Mouse (Mus musculus) CH12.LX (cell line): ENCODE measurements around the gene Sept4. TPM values are rescaled to one million over a fixed set of nuclear protein-coding genes. Genes with fewer than 3 reads are reported as not detected.

Experiments used
- DNase-seq: peaks from one replicate; pipeline ENCODE4 v3.0.0-alpha.2; 2013; ENCODE audit errors: extremely low read depth
- H3K27ac ChIP-seq: 2 replicates; pipeline ENCODE4 v1.5.1; 2012; ENCODE audit warnings: low read depth, mild to moderate bottlenecking, control low read depth, moderate library complexity; ENCODE audit not compliant: insufficient read depth
- H3K27me3 ChIP-seq: replicated peaks from 2 replicates; pipeline ENCODE3; 2012; ENCODE audit warnings: inconsistent platforms
- H3K36me3 ChIP-seq, 2 experiments: replicated peaks in 1 of 2; 2 replicates each; pipeline versions ENCODE3 to v1.6.1; 2012; ENCODE audit warnings: inconsistent platforms in 1 of 2, low read length in 1 of 2, mild to moderate bottlenecking in 1 of 2, mixed read lengths in 1 of 2, moderate library complexity in 1 of 2; ENCODE audit not compliant: control insufficient read depth in 1 of 2, insufficient read depth in 1 of 2
- H3K4me1 ChIP-seq, 2 experiments: 2 replicates each; pipeline ENCODE4 v1.6.1; 2012; ENCODE audit warnings: inconsistent platforms in 1 of 2, moderate library complexity in 1 of 2; ENCODE audit not compliant: insufficient read depth in 2 of 2, control insufficient read depth in 1 of 2
- H3K4me2 ChIP-seq: 2 replicates; pipeline ENCODE4 v1.6.1; 2012; ENCODE audit warnings: low read depth, mild to moderate bottlenecking, control low read depth; ENCODE audit not compliant: poor library complexity, insufficient read depth, severe bottlenecking
- H3K4me3 ChIP-seq, 3 experiments: fragments of 150-350 bp in 1 of 3; sonication (generic) in 1 of 3; replicated peaks in 1 of 3; 2 replicates each; pipeline versions ENCODE3 to v1.5.1; 2011 to 2012; ENCODE audit warnings: low read depth in 2 of 3, low read length in 2 of 3, mild to moderate bottlenecking in 2 of 3, moderate library complexity in 2 of 3, control low read depth in 1 of 3, improper control_type of control experiment in 1 of 3, inconsistent platforms in 1 of 3, mixed read lengths in 1 of 3; ENCODE audit not compliant: poor library complexity in 1 of 3
- H3K79me2 ChIP-seq: replicated peaks from 2 replicates; pipeline ENCODE4 v1.6.1; 2012; ENCODE audit warnings: mild to moderate bottlenecking, moderate library complexity; ENCODE audit not compliant: control insufficient read depth, poor library complexity, insufficient read depth, severe bottlenecking; ENCODE audit errors: extremely low read depth
- H3K9ac ChIP-seq: 2 replicates; pipeline ENCODE4 v1.6.1; 2012; ENCODE audit warnings: low read depth, mild to moderate bottlenecking, control low read depth, moderate library complexity; ENCODE audit not compliant: insufficient read depth
- H3K9me3 ChIP-seq: replicated peaks from 2 replicates; pipeline ENCODE3; 2012; ENCODE audit warnings: low read length, inconsistent platforms, mixed read lengths
- CHD1 ChIP-seq: IDR thresholded peaks from 2 replicates; pipeline ENCODE4 v1.6.1; 2012; ENCODE audit warnings: low read depth, low read length, improper control_type of control experiment, inconsistent platforms
- CTCF ChIP-seq, 2 experiments: IDR thresholded peaks in 1 of 2; conservative IDR thresholded peaks in 1 of 2; 2 replicates each; pipeline ENCODE4 v1.5.1; 2011 to 2012; ENCODE audit warnings: low read depth in 2 of 2, low read length in 2 of 2, improper control_type of control experiment in 1 of 2, inconsistent platforms in 1 of 2, mild to moderate bottlenecking in 1 of 2, moderate library complexity in 1 of 2
- E2F4 ChIP-seq: IDR thresholded peaks from 2 replicates; pipeline ENCODE4 v1.6.1; 2011; ENCODE audit warnings: low read depth, low read length, improper control_type of control experiment; ENCODE audit not compliant: insufficient replicate concordance
- ELF1 ChIP-seq: IDR thresholded peaks from 2 replicates; pipeline ENCODE4 v1.6.1; 2014; ENCODE audit warnings: low read depth, mild to moderate bottlenecking, inconsistent platforms, low read length, improper control_type of control experiment
- EP300 ChIP-seq: IDR thresholded peaks from 2 replicates; pipeline ENCODE4 v1.6.1; 2011; ENCODE audit warnings: low read length, improper control_type of control experiment
- ETS1 ChIP-seq: conservative IDR thresholded peaks from 2 replicates; pipeline ENCODE4 v1.6.1; 2012; ENCODE audit warnings: low read depth, mild to moderate bottlenecking, inconsistent platforms, low read length, improper control_type of control experiment, moderate library complexity
- IRF4 ChIP-seq: IDR thresholded peaks from 2 replicates; pipeline ENCODE4 v1.6.1; 2014; ENCODE audit warnings: low read depth, mild to moderate bottlenecking, inconsistent platforms, low read length, improper control_type of control experiment
- JUN ChIP-seq: IDR thresholded peaks from 2 replicates; pipeline ENCODE4 v1.6.1; 2011; ENCODE audit warnings: low read depth, mild to moderate bottlenecking, low read length, improper control_type of control experiment, moderate library complexity; ENCODE audit not compliant: insufficient read depth
- KAT2A ChIP-seq: IDR thresholded peaks from 2 replicates; pipeline ENCODE4 v1.6.1; 2012; ENCODE audit warnings: low read length, improper control_type of control experiment, inconsistent platforms; ENCODE audit not compliant: insufficient replicate concordance
- MAFK ChIP-seq: IDR thresholded peaks from 2 replicates; pipeline ENCODE4 v1.6.1; 2011; ENCODE audit warnings: low read length, improper control_type of control experiment; ENCODE audit not compliant: insufficient replicate concordance
- MAZ ChIP-seq: IDR thresholded peaks from 2 replicates; pipeline ENCODE4 v1.6.1; 2012; ENCODE audit warnings: low read depth, mild to moderate bottlenecking, inconsistent platforms, low read length, improper control_type of control experiment, moderate library complexity
- MEF2A ChIP-seq: IDR thresholded peaks from 2 replicates; pipeline ENCODE4 v1.6.1; 2014; ENCODE audit warnings: low read depth, mild to moderate bottlenecking, inconsistent platforms, low read length, improper control_type of control experiment, borderline replicate concordance
- MXI1 ChIP-seq: IDR thresholded peaks from 2 replicates; pipeline ENCODE4 v1.6.1; 2011; ENCODE audit warnings: mild to moderate bottlenecking, low read depth, low read length, improper control_type of control experiment
- MYC ChIP-seq: IDR thresholded peaks from 2 replicates; pipeline ENCODE4 v1.6.1; 2011; ENCODE audit warnings: low read depth, mild to moderate bottlenecking, improper control_type of control experiment, low read length
- NELFE ChIP-seq: IDR thresholded peaks from 2 replicates; pipeline ENCODE4 v1.6.1; 2011; ENCODE audit warnings: low read depth, low read length, improper control_type of control experiment
- PAX5 ChIP-seq: IDR thresholded peaks from 2 replicates; pipeline ENCODE4 v1.6.1; 2012; ENCODE audit warnings: low read length, inconsistent platforms, mixed read lengths
- POLR2A ChIP-seq: IDR thresholded peaks from 2 replicates; pipeline ENCODE4 v1.6.1; 2011; ENCODE audit warnings: low read depth, mild to moderate bottlenecking, improper control_type of control experiment, low read length
- RAD21 ChIP-seq: IDR thresholded peaks from 2 replicates; pipeline ENCODE4 v1.6.1; 2011; ENCODE audit warnings: low read depth, mild to moderate bottlenecking, low read length, improper control_type of control experiment, moderate library complexity
- SIN3A ChIP-seq: IDR thresholded peaks from 2 replicates; pipeline ENCODE4 v1.6.1; 2012; ENCODE audit warnings: low read length, improper control_type of control experiment, inconsistent platforms
- TBP ChIP-seq: conservative IDR thresholded peaks from 2 replicates; pipeline ENCODE4 v1.6.1; 2011; ENCODE audit warnings: low read depth, low read length, improper control_type of control experiment
- TCF12 ChIP-seq: IDR thresholded peaks from 2 replicates; pipeline ENCODE4 v1.6.1; 2014; ENCODE audit warnings: low read depth, mild to moderate bottlenecking, inconsistent platforms, low read length, improper control_type of control experiment
- UBTF ChIP-seq: IDR thresholded peaks from 2 replicates; pipeline ENCODE4 v1.6.1; 2012; ENCODE audit warnings: low read depth, mild to moderate bottlenecking, inconsistent platforms, low read length, improper control_type of control experiment, moderate library complexity
- ZKSCAN1 ChIP-seq: IDR thresholded peaks from 2 replicates; pipeline ENCODE4 v1.6.1; 2012; ENCODE audit warnings: low read depth, inconsistent platforms, low read length, improper control_type of control experiment, borderline replicate concordance
- dilution Hi-C: fragments of 300-500 bp; cut with MboI; formaldehyde crosslinking; loops from 2 replicates; pipeline ENCODE4 v1.14.3; 2020; ENCODE audit warnings: low sequenced_read_pairs; ENCODE audit not compliant: extremely low pct_unique_long_range_greater_than_20kb, extremely low pct_ligation_motif_present
- in situ Hi-C: fragments of 300-500 bp; cut with MboI; formaldehyde crosslinking; loops from 3 replicates; pipeline ENCODE4 v1.14.3; 2019; ENCODE audit warnings: low sequenced_read_pairs, low pct_ligation_motif_present, low pct_unique_long_range_greater_than_20kb, mixed read lengths
- polyA plus RNA-seq: library from polyadenylated mRNA; unstranded; fragments of >175 nt; gene quantifications from 2 replicates; pipeline ENCODE4 v1.2.1, GENCODE M21; 2012; ENCODE audit warnings: low read depth; ENCODE audit not compliant: insufficient read length
- total RNA-seq, 2 experiments: library from RNA; depleted of rRNA; stranded (reverse); fragments of 300-350 nt in 1 of 2; fragments of >200 nt in 1 of 2; gene quantifications; 2 replicates each; pipeline ENCODE4 v1.2.3; 2012 to 2014

Sept4 gene
- total and polyA plus RNA-seq, 3 experiments = 0.32 to 1.7 (median 1.5) TPM

DNA sequence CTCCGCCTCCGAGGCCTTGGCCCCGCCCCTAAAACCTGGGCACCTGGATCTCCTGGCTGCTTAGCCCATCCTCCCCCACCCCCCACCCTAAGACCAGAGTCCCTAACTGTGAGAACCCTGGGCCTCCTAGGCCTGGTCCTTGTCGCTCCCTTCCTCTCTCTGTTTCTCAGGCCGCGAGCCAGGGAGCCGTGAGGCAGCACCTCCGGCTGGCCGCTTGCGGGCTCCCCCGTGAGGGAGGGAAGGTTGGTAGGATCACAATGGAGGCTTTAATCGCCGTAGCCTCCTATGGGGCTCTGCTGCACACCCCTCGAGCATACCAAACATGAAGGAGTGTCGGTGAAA lies 23.6 kb downstream of the Sept4 start (continued):
- TF ChIP-seq ELF1 = no peak
- peak; percentile 56 for TF ChIP-seq MXI1
- no peak for TF ChIP-seq CHD1
- TF ChIP-seq UBTF = 0 out of 2 replicates have a peak, but pooled peaks have one; percentile 15
- no peak for TF ChIP-seq EP300
- no peak for TF ChIP-seq JUN
- TF ChIP-seq CTCF (conservative IDR thresholded peaks at IDR 0.05 in 1 of 2, IDR thresholded peaks at IDR 0.05 in 1 of 2; ENCODE audit: low read depth in 2 of 2, low read length in 2 of 2) = peak in 1 of 2 experiments; percentile 40; a peak in 2 of 4 replicates

DNA sequence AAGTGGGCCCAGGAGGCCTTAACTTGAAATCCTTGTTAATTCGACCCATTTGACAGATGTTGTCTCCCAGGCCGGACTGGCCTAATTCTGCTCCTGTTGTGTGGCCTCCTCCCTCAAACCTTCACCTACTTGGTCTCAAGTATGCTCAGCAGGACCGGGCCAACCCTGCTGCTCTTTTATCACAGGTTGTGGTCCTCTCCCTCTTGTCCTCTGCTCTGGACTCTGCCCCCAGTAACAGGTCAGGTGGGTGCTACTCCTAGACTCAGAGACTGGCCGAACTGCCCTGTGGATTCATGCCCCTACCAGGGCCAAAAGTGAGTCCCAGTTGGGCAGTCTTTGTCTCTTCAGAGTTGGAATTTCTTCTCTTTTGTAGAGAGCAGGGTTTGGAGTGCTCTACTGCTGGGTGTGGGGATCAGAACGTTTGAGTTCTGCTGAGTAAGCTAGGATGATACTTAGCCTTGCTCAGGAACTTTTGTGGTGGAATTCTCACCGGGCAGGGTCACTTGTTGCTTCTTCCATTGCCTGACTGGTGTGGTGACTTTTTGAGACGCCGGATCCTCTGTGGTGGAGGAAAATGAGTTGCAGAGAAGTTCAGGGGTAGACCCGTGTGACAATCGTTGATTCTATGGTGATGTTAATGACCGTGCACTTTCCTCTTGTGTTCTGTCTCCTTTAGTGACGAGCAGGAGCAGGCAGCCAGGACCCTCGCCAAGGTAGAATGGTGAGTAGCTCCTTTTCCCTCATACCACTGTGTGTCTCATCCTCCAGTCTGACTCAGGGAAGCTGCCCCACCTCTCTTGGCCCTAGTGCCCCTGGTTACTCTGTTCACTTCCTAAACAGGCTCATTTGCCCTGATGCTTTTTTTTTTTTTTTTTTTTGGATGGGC lies 24.3 kb downstream of the Sept4 start:
- H3K4me3 ChIP-seq = peak overlapping the region; percentile 69 to 86 (median 76)
- in situ Hi-C loops (no loop called here), dilution Hi-C loops (no loop called here)
- peak overlapping the region; percentile 69 for H3K9ac ChIP-seq
- H3K27me3 ChIP-seq = no peaks in the 10 kb centered on the region
- no peak for TF ChIP-seq PAX5
- TF ChIP-seq MYC = no peak
- TF ChIP-seq MAZ = 0 out of 2 replicates have a peak, but pooled peaks have one; percentile 29
- peak; percentile 52; the same call in 1 of the 2 replicates for TF ChIP-seq CHD1
- TF ChIP-seq ETS1 = no peak
- peak; percentile 81 for TF ChIP-seq MAFK
- no peak for DNase-seq
- H3K27ac ChIP-seq = peak overlapping the region; percentile 67
- H3K36me3 ChIP-seq = peaks cover 10 to 16% of the 10 kb centered on the region in 2 experiments
- H3K79me2 ChIP-seq = peaks cover 12% of the 10 kb centered on the region
- peak overlapping the region; percentile 79 for H3K4me2 ChIP-seq
- H3K4me1 ChIP-seq = peaks cover 25 to 63% of the 10 kb centered on the region in 2 experiments
- H3K9me3 ChIP-seq = no peaks in the 10 kb centered on the region

DNA sequence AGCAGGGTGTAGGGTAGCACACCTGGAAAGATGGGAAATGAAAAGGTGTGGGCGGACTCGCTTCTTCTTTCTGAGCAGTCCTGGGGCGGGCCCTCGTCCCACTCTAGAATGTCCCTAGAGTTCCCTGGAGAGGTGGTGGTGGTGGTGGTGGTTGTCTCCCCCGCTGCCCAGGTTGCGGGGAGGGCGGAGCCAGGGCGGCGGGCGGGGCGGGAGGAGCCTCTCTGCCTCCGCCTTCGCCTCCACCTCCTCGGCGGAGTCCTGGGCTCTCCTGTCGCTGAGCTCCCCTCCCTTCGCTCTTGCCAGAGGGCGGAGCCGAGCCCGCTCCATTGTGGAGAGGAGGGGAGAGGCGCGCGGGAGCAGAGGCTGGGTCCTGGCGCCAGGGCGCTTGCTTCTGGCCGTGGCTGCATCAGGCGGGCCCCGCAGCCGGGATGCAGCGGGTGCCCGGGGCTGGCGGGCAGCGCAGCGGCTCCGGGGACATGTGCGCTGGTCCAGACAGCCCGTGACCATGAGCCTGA lies 26.7 kb downstream of the Sept4 start:
- Histone ChIP-seq H3K27ac (peak overlapping the region; percentile 40), H3K9me3 (no peaks in the 10 kb centered on the region), H3K27me3 (no peaks in the 10 kb centered on the region), H3K4me1 (peaks cover 25 to 64% of the 10 kb centered on the region in 2 experiments), H3K4me3 (peak overlapping the region; percentile 53 to 62 (median 58)), H3K9ac (peak overlapping the region; percentile 54), H3K4me2 (peak overlapping the region; percentile 93), H3K79me2 (peaks cover 12% of the 10 kb centered on the region), H3K36me3 (peaks cover 31 to 38% of the 10 kb centered on the region in 2 experiments)
- dilution Hi-C loops = no loop called here
- in situ Hi-C loops = no loop called here
- peak; percentile 89 for DNase-seq
- TF ChIP-seq MAZ (peak; percentile 73), ETS1 (peak; percentile 18; the same call in 1 of the 2 replicates), KAT2A (no peak), E2F4 (no peak), ELF1 (no peak), SIN3A (no peak; the same call in none of the 2 replicates), IRF4 (peak; percentile 39; the same call in 1 of the 2 replicates), UBTF (peak; percentile 60; the same call in 1 of the 2 replicates), TBP (no peak), EP300 (peak; percentile 54; the same call in 1 of the 2 replicates), MXI1 (peak; percentile 28), RAD21 (no peak), ZKSCAN1 (no peak), TCF12 (peak; percentile 47; the same call in 1 of the 2 replicates), NELFE (0 out of 2 replicates have a peak, but pooled peaks have one; percentile 45), MEF2A (no peak), POLR2A (peak; percentile 56)
